Mouse (Mus musculus) midbrain, embryonic 14.5 days (tissue): ENCODE results near the gene Arsa. TPM values are rescaled to one million over a fixed set of nuclear protein-coding genes. Genes with fewer than 3 reads are reported as not detected.

ENCODE experiments used
- ATAC-seq: fragments of 200-750 bp; cut with Nextera tagmentation; 2 replicates; pipeline ENCODE4 v1.8.0; 2017; ENCODE audit warnings: moderate number of reproducible peaks, moderate library complexity; ENCODE audit not compliant: low FRiP score, low TSS enrichment
- DNase-seq: peaks from one replicate; pipeline ENCODE4 v3.0.0-alpha.2; 2015
- H3K27ac ChIP-seq: fragments of 300-500 bp; sonication (generic); replicated peaks from 2 replicates; pipeline ENCODE4 v1.5.1; 2014; ENCODE audit warnings: mild to moderate bottlenecking, low read depth, low read length, moderate library complexity
- H3K27me3 ChIP-seq: fragments of 300-500 bp; sonication (generic); 2 replicates; pipeline ENCODE4 v1.6.1; 2014; ENCODE audit warnings: low read length, control low read depth, mixed read lengths; ENCODE audit not compliant: control insufficient read depth, insufficient read depth
- H3K36me3 ChIP-seq: fragments of 300-500 bp; sonication (generic); 2 replicates; pipeline ENCODE4 v1.6.1; 2014; ENCODE audit warnings: low read length, control low read depth; ENCODE audit not compliant: control insufficient read depth, insufficient read depth
- H3K4me1 ChIP-seq: fragments of 300-500 bp; sonication (generic); 2 replicates; pipeline ENCODE4 v1.6.1; 2014; ENCODE audit warnings: mild to moderate bottlenecking, antibody characterized with exemption, low read length, control low read depth; ENCODE audit not compliant: control insufficient read depth, insufficient read depth
- H3K4me2 ChIP-seq: fragments of 300-500 bp; sonication (generic); 2 replicates; pipeline ENCODE4 v1.6.1; 2014; ENCODE audit warnings: mild to moderate bottlenecking, low read length, moderate library complexity
- H3K4me3 ChIP-seq: fragments of 300-500 bp; sonication (generic); replicated peaks from 2 replicates; pipeline ENCODE4 v1.5.1; 2014; ENCODE audit warnings: low read depth, low read length
- H3K9ac ChIP-seq: fragments of 300-500 bp; sonication (generic); replicated peaks from 2 replicates; pipeline ENCODE4 v1.6.1; 2014; ENCODE audit warnings: mild to moderate bottlenecking, low read length, moderate library complexity
- H3K9me3 ChIP-seq: fragments of 300-500 bp; sonication (generic); 2 replicates; pipeline ENCODE4 v1.6.1; 2016; ENCODE audit warnings: low read length, control low read depth, mixed read lengths; ENCODE audit not compliant: control insufficient read depth
- WGBS: fragments of 180-500 bp; shearing (Covaris S2); extraction: QIAGEN DNeasy Blood & Tissue Kit; methylation state at CpG from one replicate; pipeline ENCODE4 v1.1.7; 2014; 5-methylcytosine and 5-hydroxymethylcytosine counted together
- polyA plus RNA-seq: library from polyadenylated mRNA; unstranded; fragments of >200 nt; fragmentation: Nextera tagmentation; extraction: Ambion mirVana; gene quantifications from 2 replicates; pipeline ENCODE4 v1.2.1, GENCODE M21; 2014

Arsa gene
- polyA plus RNA-seq, 1 experiment from 2014 or later: 16.0 TPM

- no peak for ATAC-seq
- WGBS: 88% methylated on average over 3 of the region's 3 CpGs
Observed at GRCm38 (mm10) chr15:89478622-89479021, 1.4 kb upstream of the Arsa start.

GRCm38 (mm10) chr15:89477806-89478205 is 581 bp upstream of the Arsa start:
- no peak for ATAC-seq

More at GRCm38 (mm10) chr15:89478622-89479021, 1.4 kb upstream of the Arsa start:
- Histone ChIP-seq H3K36me3 (no peaks in the 10 kb centered on the region), H3K9me3 (no peaks in the 10 kb centered on the region), H3K9ac (no peak overlapping the region), H3K27me3 (no peaks in the 10 kb centered on the region), H3K27ac (no peak overlapping the region), H3K4me3 (no peak overlapping the region), H3K4me2 (no peak overlapping the region), H3K4me1 (peaks cover 11% of the 10 kb centered on the region)
- no peak for DNase-seq

GRCm38 (mm10) chr15:89476475-89476815 is 780 bp downstream of the Arsa start:
- Histone ChIP-seq H3K4me2 (peak overlapping the region; percentile 87), H3K4me1 (peaks cover 11% of the 10 kb centered on the region), H3K9ac (peak overlapping the region; percentile 65), H3K4me3 (peak overlapping the region; percentile 57), H3K9me3 (no peaks in the 10 kb centered on the region), H3K27me3 (no peaks in the 10 kb centered on the region), H3K27ac (peak overlapping the region; percentile 81), H3K36me3 (no peaks in the 10 kb centered on the region)
- ATAC-seq (no peak; the same call in 1 of the 2 replicates), DNase-seq (no peak)
- WGBS: 8% methylated on average over 5 of the region's 5 CpGs

More at GRCm38 (mm10) chr15:89477806-89478205, 581 bp upstream of the Arsa start:
- H3K4me3 ChIP-seq: no peak overlapping the region
- H3K27ac ChIP-seq: no peak overlapping the region
- DNase-seq: no peak
- 42% methylated on average over 8 of the region's 8 CpGs for WGBS
- H3K4me2 ChIP-seq: no peak overlapping the region
- H3K9me3 ChIP-seq: no peaks in the 10 kb centered on the region
- no peaks in the 10 kb centered on the region for H3K36me3 ChIP-seq
- H3K27me3 ChIP-seq: no peaks in the 10 kb centered on the region
- no peak overlapping the region for H3K9ac ChIP-seq
- peaks cover 11% of the 10 kb centered on the region for H3K4me1 ChIP-seq

- H3K27ac ChIP-seq: peak overlapping the region; percentile 81
- peaks cover 11% of the 10 kb centered on the region for H3K4me1 ChIP-seq
- 8% methylated on average over 44 of the region's 44 CpGs for WGBS
- peak overlapping the region; percentile 87 for H3K4me2 ChIP-seq
- no peaks in the 10 kb centered on the region for H3K36me3 ChIP-seq
- ATAC-seq (peak; percentile 95), DNase-seq (peak; percentile 91)
- H3K9ac ChIP-seq: peak overlapping the region; percentile 65
- no peaks in the 10 kb centered on the region for H3K27me3 ChIP-seq
- no peaks in the 10 kb centered on the region for H3K9me3 ChIP-seq
- peak overlapping the region; percentile 57 for H3K4me3 ChIP-seq
Observed at GRCm38 (mm10) chr15:89475611-89476474, 1.4 kb downstream of the Arsa start.

GRCm38 (mm10) chr15:89475293-89475600 is 2.0 kb downstream of the Arsa start:
- peaks cover 11% of the 10 kb centered on the region for H3K4me1 ChIP-seq

GRCm38 (mm10) chr15:89474596-89475292 is 2.5 kb downstream of the Arsa start:
- H3K4me2 ChIP-seq: peak overlapping the region; percentile 87

More at GRCm38 (mm10) chr15:89475293-89475600, 2.0 kb downstream of the Arsa start:
- 85% methylated on average over 7 of the region's 7 CpGs for WGBS
- Histone ChIP-seq H3K9ac (peak overlapping the region; percentile 65; the same call in 1 of the 2 replicates), H3K36me3 (no peaks in the 10 kb centered on the region), H3K9me3 (no peaks in the 10 kb centered on the region), H3K4me2 (peak overlapping the region; percentile 87), H3K27ac (no peak overlapping the region; the same call in 1 of the 2 replicates), H3K4me3 (peak overlapping the region; percentile 57), H3K27me3 (no peaks in the 10 kb centered on the region)
- DNase-seq: no peak
- no peak for ATAC-seq

GRCm38 (mm10) chr15:89473921-89474320 is 3.3 kb downstream of the Arsa start:
- Histone ChIP-seq H3K4me2 (no peak overlapping the region), H3K9ac (no peak overlapping the region), H3K27ac (no peak overlapping the region), H3K9me3 (no peaks in the 10 kb centered on the region), H3K4me3 (no peak overlapping the region), H3K36me3 (no peaks in the 10 kb centered on the region), H3K27me3 (no peaks in the 10 kb centered on the region), H3K4me1 (peaks cover 11% of the 10 kb centered on the region)
- no peak for ATAC-seq
- 94% methylated on average over 8 of the region's 8 CpGs for WGBS
- DNase-seq: no peak

More at GRCm38 (mm10) chr15:89474596-89475292, 2.5 kb downstream of the Arsa start:
- Histone ChIP-seq H3K27me3 (no peaks in the 10 kb centered on the region), H3K36me3 (no peaks in the 10 kb centered on the region), H3K9me3 (no peaks in the 10 kb centered on the region), H3K9ac (no peak overlapping the region), H3K27ac (no peak overlapping the region), H3K4me3 (peak overlapping the region; percentile 57; the same call in 1 of the 2 replicates), H3K4me1 (peaks cover 11% of the 10 kb centered on the region)
- 89% methylated on average over 19 of the region's 19 CpGs for WGBS
- DNase-seq: no peak
- no peak for ATAC-seq

GRCm38 (mm10) chr15:89473370-89473769 is 3.9 kb downstream of the Arsa start:
- Histone ChIP-seq H3K9me3 (no peaks in the 10 kb centered on the region), H3K36me3 (no peaks in the 10 kb centered on the region), H3K4me3 (no peak overlapping the region), H3K4me1 (peaks cover 11% of the 10 kb centered on the region), H3K27ac (no peak overlapping the region), H3K4me2 (no peak overlapping the region), H3K9ac (no peak overlapping the region), H3K27me3 (no peaks in the 10 kb centered on the region)
- no peak for DNase-seq
- ATAC-seq: no peak
- WGBS: 78% methylated on average over 9 of the region's 9 CpGs
